Mouse (Mus musculus): ENCODE data around the gene Gm20388.

DNA sequence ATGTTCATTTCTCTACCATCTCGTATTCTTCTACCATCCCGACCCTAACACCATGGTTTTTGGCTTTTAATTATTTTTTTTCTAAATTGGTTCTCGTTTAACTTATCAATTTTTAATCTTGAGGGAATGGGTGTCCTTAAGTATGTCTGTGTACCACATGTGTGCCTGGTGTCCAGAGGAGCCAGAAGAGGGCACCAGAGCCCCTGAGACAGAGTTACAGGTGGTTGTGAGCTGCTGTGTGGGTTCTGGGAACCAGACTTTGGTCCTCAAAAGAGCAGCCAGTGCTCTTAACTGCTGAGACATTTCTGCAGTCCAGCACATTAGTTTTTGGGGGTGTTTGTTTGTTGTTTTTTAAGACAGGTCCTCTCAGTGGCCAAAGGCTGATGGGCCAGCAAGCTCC lies 485.3 kb downstream of the Gm20388 start:
- TF ChIP-seq CTCF (IDR thresholded peaks at IDR 0.05; ENCODE audit: borderline replicate concordance, insufficient read depth, low read depth, low read length) (no peak), POLR2A (IDR thresholded peaks at IDR 0.05; ENCODE audit: borderline replicate concordance, insufficient read depth, low read length) (no peak)
